Mouse (Mus musculus): ENCODE data around the gene Ern1. TPM values are rescaled to one million over a fixed set of nuclear protein-coding genes. Genes with fewer than 3 reads are reported as not detected.
A peak's percentile ranks its signal among the peaks of the same experiment; 100 is the strongest.

Ern1 gene
- polyA plus RNA-seq, 1 experiment from 2014 or later: 6.8 TPM

DNA sequence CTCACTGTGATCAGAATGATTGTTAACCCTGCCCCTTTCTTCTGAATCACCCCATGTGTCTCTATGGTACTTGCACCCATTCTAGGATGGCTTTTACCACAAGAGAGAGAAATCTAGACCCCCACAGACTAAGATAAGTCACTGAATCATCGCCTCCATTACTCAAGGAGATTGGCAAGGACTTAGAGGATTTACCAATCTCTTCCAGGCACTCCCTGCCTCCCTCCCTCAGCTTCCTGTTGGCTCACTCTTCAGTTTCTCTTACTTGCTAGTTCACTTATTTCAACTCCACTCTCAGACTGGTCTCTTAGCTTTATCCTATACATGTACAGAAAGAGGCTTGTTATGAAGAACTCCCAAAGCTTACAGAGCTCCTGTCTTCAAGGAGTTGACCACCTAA is 12.3 kb downstream of the Ern1 start:
- 92% methylated on average over 1 of the region's 1 CpGs for WGBS

GRCm38 (mm10) chr11:106471629-106472028 is 16.0 kb downstream of the Ern1 start:
- Histone ChIP-seq H3K4me1 (peaks cover 27% of the 10 kb centered on the region), H3K27ac (no peak overlapping the region), H3K9me3 (no peaks in the 10 kb centered on the region; the same call in 1 of the 2 replicates), H3K27me3 (no peaks in the 10 kb centered on the region), H3K9ac (no peak overlapping the region), H3K36me3 (no peaks in the 10 kb centered on the region), H3K4me3 (no peak overlapping the region), H3K4me2 (replicated peaks) (no peak overlapping the region)
- no peak for ATAC-seq (ENCODE audit: low FRiP score, low read depth)
- WGBS: 90% methylated on average over 1 of the region's 1 CpGs

More for the DNA sequence above, 12.3 kb downstream of the Ern1 start:
- no peaks in the 10 kb centered on the region; the same call in 1 of the 2 replicates for H3K9me3 ChIP-seq
- no peak overlapping the region for H3K4me2 ChIP-seq (replicated peaks)
- H3K27me3 ChIP-seq: no peaks in the 10 kb centered on the region
- no peaks in the 10 kb centered on the region for H3K36me3 ChIP-seq
- peaks cover 11% of the 10 kb centered on the region; the same call in 1 of the 2 replicates for H3K4me1 ChIP-seq
- ATAC-seq (ENCODE audit: low FRiP score, low read depth): no peak
- H3K4me3 ChIP-seq: no peak overlapping the region
- no peak overlapping the region for H3K9ac ChIP-seq
- no peak overlapping the region for H3K27ac ChIP-seq

- no peak overlapping the region for H3K4me3 ChIP-seq
- H3K36me3 ChIP-seq: no peaks in the 10 kb centered on the region
- WGBS: 94% methylated on average over 1 of the region's 1 CpGs
- H3K27ac ChIP-seq: no peak overlapping the region
- H3K4me2 ChIP-seq (replicated peaks): no peak overlapping the region
- no peaks in the 10 kb centered on the region for H3K9me3 ChIP-seq
- no peak overlapping the region for H3K9ac ChIP-seq
- no peak for ATAC-seq (ENCODE audit: low FRiP score, low read depth)
- H3K27me3 ChIP-seq: no peaks in the 10 kb centered on the region
- peaks cover 39% of the 10 kb centered on the region for H3K4me1 ChIP-seq
Measured at GRCm38 (mm10) chr11:106468509-106468908, 19.1 kb downstream of the Ern1 start.

- Histone ChIP-seq H3K4me2 (replicated peaks) (no peak overlapping the region), H3K27ac (no peak overlapping the region), H3K9me3 (no peaks in the 10 kb centered on the region), H3K4me3 (no peak overlapping the region), H3K36me3 (no peaks in the 10 kb centered on the region), H3K9ac (no peak overlapping the region), H3K27me3 (no peaks in the 10 kb centered on the region), H3K4me1 (peaks cover 34% of the 10 kb centered on the region)
- no peak for ATAC-seq (ENCODE audit: low FRiP score, low read depth)
- WGBS: 68% methylated on average over 4 of the region's 4 CpGs
Measured at GRCm38 (mm10) chr11:106465932-106466331, 21.7 kb downstream of the Ern1 start.

DNA sequence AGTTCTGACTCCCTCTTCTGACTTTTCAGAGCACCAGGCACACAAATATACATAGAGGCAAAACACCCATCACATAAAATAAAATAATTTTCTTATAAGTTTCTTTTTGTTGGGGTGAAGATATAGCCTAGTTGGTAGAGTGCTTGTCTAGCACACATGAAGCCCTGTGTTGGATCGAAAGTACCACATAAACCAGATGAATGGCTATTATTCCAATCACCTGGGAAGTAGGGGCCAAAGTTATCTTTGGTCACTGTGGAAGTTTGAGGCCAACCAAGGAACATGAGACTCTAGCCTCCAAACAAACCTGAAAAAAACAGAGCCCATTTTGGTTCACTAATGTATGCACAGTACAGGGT is 22.1 kb downstream of the Ern1 start:
- Histone ChIP-seq H3K36me3 (no peaks in the 10 kb centered on the region), H3K4me1 (peaks cover 31% of the 10 kb centered on the region), H3K27me3 (no peaks in the 10 kb centered on the region), H3K27ac (no peak overlapping the region), H3K4me3 (no peak overlapping the region), H3K4me2 (replicated peaks) (no peak overlapping the region), H3K9ac (no peak overlapping the region), H3K9me3 (no peaks in the 10 kb centered on the region)
- ATAC-seq (ENCODE audit: low FRiP score, low read depth): no peak
- 79% methylated on average over 1 of the region's 1 CpGs for WGBS

DNA sequence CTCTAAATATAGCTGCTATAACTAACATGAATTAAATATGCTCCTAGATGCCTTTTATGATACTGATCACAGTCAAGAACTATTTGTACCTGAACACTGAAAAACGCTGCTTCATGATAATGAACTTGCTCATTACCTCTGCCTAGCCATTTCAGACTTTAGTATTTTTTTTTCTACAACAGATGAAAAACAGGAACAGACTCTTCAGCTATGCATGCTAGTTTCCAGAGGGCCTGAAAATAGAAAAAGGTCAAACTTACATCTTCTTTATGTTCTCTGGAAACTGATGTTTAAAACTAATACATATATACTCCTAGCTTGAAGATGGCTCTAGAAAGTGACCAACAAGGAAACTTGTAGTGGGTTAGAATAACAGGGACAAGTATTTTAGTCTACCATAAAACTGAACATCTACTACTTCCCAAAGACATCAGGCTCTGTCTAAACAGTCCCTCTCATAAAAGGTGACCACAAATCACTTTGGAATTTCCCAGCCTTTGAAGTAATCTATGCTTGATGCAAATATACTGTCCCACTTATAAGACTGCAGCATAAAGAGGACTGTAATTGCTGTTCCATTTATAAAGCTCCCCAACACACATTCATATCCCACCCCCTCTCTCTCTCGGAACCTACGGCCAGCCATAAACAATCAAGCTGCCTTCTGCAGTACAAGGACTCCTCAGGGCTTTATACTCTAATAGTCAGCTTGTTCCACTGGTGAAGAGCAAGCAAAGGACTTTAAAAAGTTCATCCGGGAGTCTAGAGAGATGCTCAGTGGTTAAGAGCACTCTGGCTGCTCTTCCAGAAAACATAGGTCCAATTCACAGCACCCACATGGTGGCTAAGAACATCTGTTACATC is 22.7 kb downstream of the Ern1 start:
- Histone ChIP-seq H3K4me3 (no peak overlapping the region), H3K36me3 (no peaks in the 10 kb centered on the region), H3K9me3 (no peaks in the 10 kb centered on the region), H3K27ac (no peak overlapping the region), H3K4me2 (replicated peaks) (no peak overlapping the region), H3K4me1 (peaks cover 30% of the 10 kb centered on the region), H3K9ac (no peak overlapping the region), H3K27me3 (no peaks in the 10 kb centered on the region)
- no peak for ATAC-seq (ENCODE audit: low FRiP score, low read depth)
- WGBS: 60% methylated on average over 4 of the region's 4 CpGs

DNA sequence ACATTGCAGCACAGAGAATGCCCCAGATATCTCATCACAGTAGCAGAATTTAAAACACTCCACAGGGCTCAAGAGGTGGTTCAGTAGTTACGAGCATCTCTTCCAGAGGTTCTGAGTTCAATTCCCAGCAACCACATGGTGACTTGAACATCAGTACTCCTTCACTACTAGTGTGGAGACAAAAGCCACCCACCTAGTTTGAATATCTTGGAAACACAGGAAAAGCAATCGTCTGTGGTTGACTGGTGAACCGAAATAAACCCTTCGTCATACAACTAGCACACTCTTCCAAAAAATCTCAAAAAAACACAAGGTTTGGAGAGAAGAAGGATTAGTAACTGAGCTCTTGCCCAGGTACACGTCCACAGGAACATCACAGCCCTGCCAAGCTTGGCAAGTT is 23.8 kb downstream of the Ern1 start:
- no peaks in the 10 kb centered on the region for H3K9me3 ChIP-seq
- ATAC-seq (ENCODE audit: low FRiP score, low read depth): no peak
- no peak overlapping the region for H3K9ac ChIP-seq
- 73% methylated on average over 5 of the region's 5 CpGs for WGBS
- no peak overlapping the region for H3K27ac ChIP-seq
- H3K4me1 ChIP-seq: peaks cover 21% of the 10 kb centered on the region
- no peaks in the 10 kb centered on the region for H3K36me3 ChIP-seq
- H3K4me3 ChIP-seq: no peak overlapping the region
- no peak overlapping the region for H3K4me2 ChIP-seq (replicated peaks)
- H3K27me3 ChIP-seq: no peaks in the 10 kb centered on the region

DNA sequence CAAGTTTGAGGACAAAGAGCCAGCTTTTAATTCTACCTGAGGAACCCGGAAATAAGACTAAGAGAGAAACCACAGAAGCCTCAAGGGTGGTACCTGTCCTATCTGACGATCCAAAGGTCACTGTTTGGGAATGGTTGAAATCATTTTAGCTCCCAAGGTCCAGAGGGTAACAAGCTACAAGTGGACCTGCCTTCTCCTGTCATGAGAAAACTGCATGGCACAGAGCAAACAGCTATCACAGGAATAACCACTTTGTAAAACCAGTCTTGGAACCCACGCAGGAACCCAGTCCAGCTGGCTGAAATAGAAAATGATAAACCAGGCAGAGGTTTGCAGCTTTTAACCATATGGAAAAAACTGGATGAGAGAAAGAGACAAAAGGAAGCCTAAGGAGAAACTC is 25.3 kb downstream of the Ern1 start:
- H3K9ac ChIP-seq: 0 out of 2 replicates have a peak overlapping the region, but pooled peaks have one; percentile 6
- no peak overlapping the region for H3K4me2 ChIP-seq (replicated peaks)
- H3K9me3 ChIP-seq: no peaks in the 10 kb centered on the region
- H3K27ac ChIP-seq: no peak overlapping the region
- H3K4me1 ChIP-seq: peaks cover 15% of the 10 kb centered on the region
- no peak overlapping the region for H3K4me3 ChIP-seq
- WGBS: 76% methylated on average over 3 of the region's 3 CpGs
- no peaks in the 10 kb centered on the region for H3K36me3 ChIP-seq
- ATAC-seq (ENCODE audit: low FRiP score, low read depth): no peak
- no peaks in the 10 kb centered on the region for H3K27me3 ChIP-seq

DNA sequence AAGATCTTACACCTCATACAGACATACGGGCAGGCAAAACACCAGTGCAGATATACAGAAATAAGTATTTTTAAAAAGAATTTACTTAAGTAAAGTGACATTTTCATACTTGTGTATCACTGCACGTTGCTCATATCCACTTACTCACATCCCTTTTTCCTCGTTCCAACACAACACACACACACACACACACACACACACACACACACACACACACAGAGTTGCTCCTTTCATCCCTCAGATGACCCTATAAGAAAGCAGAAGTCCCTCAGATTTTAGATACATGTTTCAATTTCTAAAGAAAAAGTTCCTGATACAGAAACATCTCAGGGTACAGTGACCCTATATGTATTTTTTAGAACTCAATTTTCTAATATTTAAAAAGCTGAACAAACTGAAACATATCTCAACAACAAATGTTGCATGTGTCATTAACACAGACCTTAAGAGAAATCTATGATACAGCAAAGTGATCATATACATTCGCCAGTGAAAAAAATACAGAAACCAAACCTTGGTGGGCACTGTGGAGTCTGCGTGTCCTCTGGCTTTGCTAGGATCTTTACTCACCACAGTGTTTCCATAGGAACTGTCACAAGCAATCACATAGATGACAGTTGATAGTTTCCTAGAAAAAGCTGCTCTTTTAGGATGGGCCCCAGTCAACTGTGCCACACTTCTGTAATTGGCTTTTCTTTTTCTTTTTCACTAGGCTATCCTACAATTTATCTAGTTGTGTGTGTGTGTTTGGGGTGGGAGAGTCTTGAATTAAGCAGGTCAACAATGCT is 26.3 kb downstream of the Ern1 start:
- WGBS: 83% methylated on average over 5 of the region's 5 CpGs
- H3K36me3 ChIP-seq: peaks cover 4% of the 10 kb centered on the region; the same call in 1 of the 2 replicates
- no peak for ATAC-seq (ENCODE audit: low FRiP score, low read depth)
- H3K27ac ChIP-seq: no peak overlapping the region
- no peaks in the 10 kb centered on the region for H3K27me3 ChIP-seq
- no peak overlapping the region for H3K9ac ChIP-seq
- no peak overlapping the region for H3K4me2 ChIP-seq (replicated peaks)
- no peaks in the 10 kb centered on the region for H3K9me3 ChIP-seq
- H3K4me3 ChIP-seq: no peak overlapping the region
- H3K4me1 ChIP-seq: peaks cover 15% of the 10 kb centered on the region

DNA sequence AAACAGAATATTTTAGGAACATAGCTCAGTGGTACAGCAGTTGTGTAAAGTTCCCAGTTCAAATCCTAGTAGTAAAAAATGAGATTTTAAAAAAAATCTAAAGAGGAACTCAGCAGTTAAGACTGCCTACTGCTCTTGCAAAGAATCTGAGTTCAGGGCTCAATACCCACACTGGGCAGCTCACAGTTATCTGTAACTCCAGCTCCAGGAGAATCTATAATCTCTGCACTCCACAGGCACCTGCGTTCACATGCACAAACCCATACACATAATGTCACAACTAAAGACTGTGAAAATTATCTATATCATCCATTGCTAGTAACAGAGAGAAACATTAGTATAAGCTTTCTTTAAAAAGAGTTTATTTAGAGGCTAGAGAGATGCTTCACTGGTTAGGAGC is 27.0 kb downstream of the Ern1 start:
- no peak for ATAC-seq (ENCODE audit: low FRiP score, low read depth)
- H3K4me2 ChIP-seq (replicated peaks): no peak overlapping the region
- no peaks in the 10 kb centered on the region for H3K9me3 ChIP-seq
- WGBS: 94% methylated on average over 1 of the region's 1 CpGs
- peaks cover 4% of the 10 kb centered on the region; the same call in 1 of the 2 replicates for H3K36me3 ChIP-seq
- H3K27ac ChIP-seq: no peak overlapping the region
- no peak overlapping the region for H3K4me3 ChIP-seq
- H3K9ac ChIP-seq: no peak overlapping the region
- peaks cover 9% of the 10 kb centered on the region for H3K4me1 ChIP-seq
- H3K27me3 ChIP-seq: no peaks in the 10 kb centered on the region

DNA sequence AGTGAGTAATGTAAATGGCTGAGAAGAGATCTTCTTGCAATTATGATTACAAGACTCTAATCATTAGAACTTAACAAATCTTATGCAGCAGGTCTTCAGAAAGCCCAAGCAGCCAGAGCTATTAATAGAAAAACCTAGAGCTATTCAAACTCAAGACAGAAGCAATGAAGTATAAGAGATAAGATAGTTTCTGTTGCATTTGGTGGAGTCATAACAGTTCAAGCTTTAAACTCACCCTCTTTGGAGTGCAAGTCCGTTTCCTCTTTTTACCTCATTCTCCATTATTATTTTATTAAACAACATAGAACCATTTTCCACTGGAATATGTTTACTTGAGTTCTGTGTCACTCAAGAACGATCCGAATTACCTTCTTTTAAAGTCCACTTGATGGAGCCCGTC is 29.1 kb downstream of the Ern1 start:
- Histone ChIP-seq H3K27ac (no peak overlapping the region), H3K27me3 (no peaks in the 10 kb centered on the region), H3K4me1 (0 out of 2 replicates have a peak, but pooled peaks cover 2% of the 10 kb centered on the region), H3K9me3 (no peaks in the 10 kb centered on the region), H3K36me3 (peaks cover 4% of the 10 kb centered on the region; the same call in 1 of the 2 replicates), H3K4me3 (no peak overlapping the region), H3K4me2 (replicated peaks) (no peak overlapping the region), H3K9ac (no peak overlapping the region)
- 95% methylated on average over 4 of the region's 4 CpGs for WGBS
- no peak for ATAC-seq (ENCODE audit: low FRiP score, low read depth)

GRCm38 (mm10) chr11:106443646-106444045 is 44.0 kb downstream of the Ern1 start:
- no peak for ATAC-seq (ENCODE audit: low FRiP score, low read depth)
- no peak overlapping the region for H3K4me2 ChIP-seq (replicated peaks)
- no peaks in the 10 kb centered on the region for H3K4me1 ChIP-seq
- 34% methylated on average over 3 of the region's 3 CpGs for WGBS
- no peak overlapping the region for H3K27ac ChIP-seq
- H3K9ac ChIP-seq: no peak overlapping the region
- H3K9me3 ChIP-seq: no peaks in the 10 kb centered on the region
- H3K4me3 ChIP-seq: no peak overlapping the region
- H3K27me3 ChIP-seq: no peaks in the 10 kb centered on the region
- H3K36me3 ChIP-seq: no peaks in the 10 kb centered on the region
